Mouse (Mus musculus): ENCODE measurements around the gene Phpt1. TPM values are rescaled to one million over a fixed set of nuclear protein-coding genes. Genes with fewer than 3 reads are reported as not detected.

The Phpt1 gene
- total and polyA plus RNA-seq, 2 experiments from 2014 or later: 37.9 to 248 TPM

- ATAC-seq (ENCODE audit: insufficient read depth, low read depth): 0 out of 2 replicates have a peak, but pooled peaks have one; percentile 0
- 20% methylated on average over 6 of the region's 6 CpGs for WGBS
- Histone ChIP-seq H3K9ac (replicated peaks; ENCODE audit: low read depth, low read length) (no peak overlapping the region), H3K27me3 (ENCODE audit: control insufficient read depth, insufficient read depth, low read length) (peaks cover 45% of the 10 kb centered on the region), H3K4me2 (ENCODE audit: low read depth, low read length) (peak overlapping the region; percentile 66), H3K4me1 (ENCODE audit: control insufficient read depth, insufficient read depth) (peaks cover 35% of the 10 kb centered on the region), H3K4me3 (ENCODE audit: low read depth, low read length) (no peak overlapping the region), H3K36me3 (replicated peaks; ENCODE audit: control insufficient read depth, insufficient read depth, low read length) (peaks cover 29% of the 10 kb centered on the region), H3K27ac (ENCODE audit: low read depth) (no peak overlapping the region), H3K9me3 (replicated peaks; ENCODE audit: control insufficient read depth, low read length) (no peaks in the 10 kb centered on the region)
- TF ChIP-seq CTCF (IDR thresholded peaks at IDR 0.05; ENCODE audit: low read depth) (no peak), EP300 (IDR thresholded peaks at IDR 0.05; ENCODE audit: low read depth) (no peak)
- DNase-seq (ENCODE audit: low spot score): no peak
Measured at GRCm38 (mm10) chr2:25581901-25582301, 6.9 kb upstream of the Phpt1 start.

GRCm38 (mm10) chr2:25581294-25581864 lies 6.4 kb upstream of the Phpt1 start, which contains the start of gene Ajm1:
Ajm1 (minus strand) TSS chr2:25581757.
- peaks cover 50% of the 10 kb centered on the region for H3K27me3 ChIP-seq (ENCODE audit: control insufficient read depth, insufficient read depth, low read length)
- H3K36me3 ChIP-seq (replicated peaks; ENCODE audit: control insufficient read depth, insufficient read depth, low read length): peaks cover 24% of the 10 kb centered on the region
- no peak for TF ChIP-seq EP300 (IDR thresholded peaks at IDR 0.05; ENCODE audit: low read depth)
- TF ChIP-seq CTCF (IDR thresholded peaks at IDR 0.05; ENCODE audit: low read depth): peak; percentile 91
- H3K4me1 ChIP-seq (ENCODE audit: control insufficient read depth, insufficient read depth): peaks cover 32% of the 10 kb centered on the region; the same call in 1 of the 2 replicates
- 5% methylated on average over 19 of the region's 19 CpGs for WGBS
- peak within 1 kb of the TSS; percentile 66 for H3K4me2 ChIP-seq (ENCODE audit: low read depth, low read length)
- H3K4me3 ChIP-seq (ENCODE audit: low read depth, low read length): peak within 1 kb of the TSS; percentile 39
- no peak within 1 kb of the TSS for H3K27ac ChIP-seq (ENCODE audit: low read depth)
- no peak within 1 kb of the TSS for H3K9ac ChIP-seq (replicated peaks; ENCODE audit: low read depth, low read length)
- DNase-seq (ENCODE audit: low spot score): peak; percentile 77
- no peaks in the 10 kb centered on the region for H3K9me3 ChIP-seq (replicated peaks; ENCODE audit: control insufficient read depth, low read length)
- peak; percentile 75 for ATAC-seq (ENCODE audit: insufficient read depth, low read depth)

GRCm38 (mm10) chr2:25580621-25581101 lies 5.6 kb upstream of the Phpt1 start:
- H3K9ac ChIP-seq (replicated peaks; ENCODE audit: low read depth, low read length): no peak overlapping the region
- peaks cover 23% of the 10 kb centered on the region for H3K36me3 ChIP-seq (replicated peaks; ENCODE audit: control insufficient read depth, insufficient read depth, low read length)
- peaks cover 35% of the 10 kb centered on the region for H3K4me1 ChIP-seq (ENCODE audit: control insufficient read depth, insufficient read depth)
- no peak overlapping the region for H3K27ac ChIP-seq (ENCODE audit: low read depth)
- WGBS: 43% methylated on average over 6 of the region's 6 CpGs
- no peak overlapping the region for H3K4me2 ChIP-seq (ENCODE audit: low read depth, low read length)
- no peak for DNase-seq (ENCODE audit: low spot score)
- no peak for TF ChIP-seq EP300 (IDR thresholded peaks at IDR 0.05; ENCODE audit: low read depth)
- TF ChIP-seq CTCF (IDR thresholded peaks at IDR 0.05; ENCODE audit: low read depth): no peak
- H3K27me3 ChIP-seq (ENCODE audit: control insufficient read depth, insufficient read depth, low read length): peaks cover 55% of the 10 kb centered on the region
- no peak overlapping the region for H3K4me3 ChIP-seq (ENCODE audit: low read depth, low read length)
- H3K9me3 ChIP-seq (replicated peaks; ENCODE audit: control insufficient read depth, low read length): no peaks in the 10 kb centered on the region
- ATAC-seq (ENCODE audit: insufficient read depth, low read depth): no peak

GRCm38 (mm10) chr2:25579737-25580460 lies 4.9 kb upstream of the Phpt1 start:
- DNase-seq (ENCODE audit: low spot score) (no peak), ATAC-seq (ENCODE audit: insufficient read depth, low read depth) (no peak)
- Histone ChIP-seq H3K9me3 (replicated peaks; ENCODE audit: control insufficient read depth, low read length) (no peaks in the 10 kb centered on the region), H3K9ac (replicated peaks; ENCODE audit: low read depth, low read length) (no peak overlapping the region), H3K36me3 (replicated peaks; ENCODE audit: control insufficient read depth, insufficient read depth, low read length) (peaks cover 22% of the 10 kb centered on the region), H3K4me2 (ENCODE audit: low read depth, low read length) (peak overlapping the region; percentile 38), H3K27me3 (ENCODE audit: control insufficient read depth, insufficient read depth, low read length) (peaks cover 55% of the 10 kb centered on the region), H3K4me1 (ENCODE audit: control insufficient read depth, insufficient read depth) (peaks cover 38% of the 10 kb centered on the region), H3K27ac (ENCODE audit: low read depth) (no peak overlapping the region), H3K4me3 (ENCODE audit: low read depth, low read length) (peak overlapping the region; percentile 29)
- TF ChIP-seq EP300 (IDR thresholded peaks at IDR 0.05; ENCODE audit: low read depth) (no peak), CTCF (IDR thresholded peaks at IDR 0.05; ENCODE audit: low read depth) (peak; percentile 45)
- 6% methylated on average over 27 of the region's 27 CpGs for WGBS

GRCm38 (mm10) chr2:25578796-25579736 lies 4.0 kb upstream of the Phpt1 start:
- peaks cover 55% of the 10 kb centered on the region for H3K27me3 ChIP-seq (ENCODE audit: control insufficient read depth, insufficient read depth, low read length)
- 4% methylated on average over 71 of the region's 77 CpGs for WGBS
- H3K9ac ChIP-seq (replicated peaks; ENCODE audit: low read depth, low read length): no peak overlapping the region
- ATAC-seq (ENCODE audit: insufficient read depth, low read depth) (no peak), DNase-seq (ENCODE audit: low spot score) (no peak)
- peak overlapping the region; percentile 38 for H3K4me2 ChIP-seq (ENCODE audit: low read depth, low read length)
- H3K27ac ChIP-seq (ENCODE audit: low read depth): no peak overlapping the region
- peaks cover 14% of the 10 kb centered on the region for H3K36me3 ChIP-seq (replicated peaks; ENCODE audit: control insufficient read depth, insufficient read depth, low read length)
- TF ChIP-seq CTCF (IDR thresholded peaks at IDR 0.05; ENCODE audit: low read depth) (no peak), EP300 (IDR thresholded peaks at IDR 0.05; ENCODE audit: low read depth) (no peak)
- peaks cover 38% of the 10 kb centered on the region for H3K4me1 ChIP-seq (ENCODE audit: control insufficient read depth, insufficient read depth)
- peak overlapping the region; percentile 29 for H3K4me3 ChIP-seq (ENCODE audit: low read depth, low read length)
- H3K9me3 ChIP-seq (replicated peaks; ENCODE audit: control insufficient read depth, low read length): no peaks in the 10 kb centered on the region
